Mouse (Mus musculus) megakaryocyte, embryonic 14.5 days (primary cell): ENCODE measurements around the gene Hnrnpab.

Source experiments
- FLI1 ChIP-seq: IDR thresholded peaks from 2 replicates; pipeline ENCODE4 v1.6.1; 2012; ENCODE audit warnings: low read length, inconsistent platforms, mixed read lengths
- GATA1 ChIP-seq: IDR thresholded peaks from 3 replicates; pipeline ENCODE4 v1.6.1; 2012; ENCODE audit warnings: mixed read lengths, low read length, inconsistent platforms, borderline replicate concordance

DNA sequence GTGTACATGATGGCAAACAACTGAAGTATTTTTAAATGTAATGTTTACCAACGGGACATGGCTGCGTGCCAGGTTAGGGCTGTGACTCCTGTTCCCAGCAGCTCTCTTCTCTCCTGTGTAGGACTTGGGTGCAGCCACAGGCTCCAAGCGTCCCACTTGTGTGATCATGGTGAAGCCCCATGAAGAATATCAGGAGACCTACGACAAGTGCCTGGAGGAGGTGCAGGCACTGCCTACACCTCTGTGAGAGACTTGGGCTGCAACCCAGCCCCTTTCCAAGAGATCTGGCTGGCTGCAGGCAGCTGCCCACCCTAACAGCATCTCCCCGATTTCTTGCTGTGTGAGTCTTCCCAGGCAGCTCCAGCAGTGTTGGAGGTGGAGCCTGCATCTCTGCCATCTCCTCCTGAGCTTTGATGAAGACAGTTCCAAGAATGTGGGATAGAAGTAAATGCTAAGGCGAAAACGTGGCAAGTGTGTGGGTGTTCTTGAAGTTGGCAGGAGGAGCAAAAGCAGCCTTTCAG is 16.4 kb upstream of the Hnrnpab start:
- TF ChIP-seq GATA1: no peak
- TF ChIP-seq FLI1: no peak
